Mouse (Mus musculus) liver, embryonic 18 days (tissue): ENCODE results near the gene Cntnap4. TPM values are rescaled to one million over a fixed set of nuclear protein-coding genes. Genes with fewer than 3 reads are reported as not detected.

Source experiments
- polyA plus RNA-seq: library from polyadenylated mRNA; depleted of rRNA; stranded (reverse); fragments of >200 nt; gene quantifications from 2 replicates; pipeline ENCODE4 v1.2.3, GENCODE M21; 2012; rRNA removed

Gene Cntnap4
- not detected in 2 replicates for polyA plus RNA-seq

DNA sequence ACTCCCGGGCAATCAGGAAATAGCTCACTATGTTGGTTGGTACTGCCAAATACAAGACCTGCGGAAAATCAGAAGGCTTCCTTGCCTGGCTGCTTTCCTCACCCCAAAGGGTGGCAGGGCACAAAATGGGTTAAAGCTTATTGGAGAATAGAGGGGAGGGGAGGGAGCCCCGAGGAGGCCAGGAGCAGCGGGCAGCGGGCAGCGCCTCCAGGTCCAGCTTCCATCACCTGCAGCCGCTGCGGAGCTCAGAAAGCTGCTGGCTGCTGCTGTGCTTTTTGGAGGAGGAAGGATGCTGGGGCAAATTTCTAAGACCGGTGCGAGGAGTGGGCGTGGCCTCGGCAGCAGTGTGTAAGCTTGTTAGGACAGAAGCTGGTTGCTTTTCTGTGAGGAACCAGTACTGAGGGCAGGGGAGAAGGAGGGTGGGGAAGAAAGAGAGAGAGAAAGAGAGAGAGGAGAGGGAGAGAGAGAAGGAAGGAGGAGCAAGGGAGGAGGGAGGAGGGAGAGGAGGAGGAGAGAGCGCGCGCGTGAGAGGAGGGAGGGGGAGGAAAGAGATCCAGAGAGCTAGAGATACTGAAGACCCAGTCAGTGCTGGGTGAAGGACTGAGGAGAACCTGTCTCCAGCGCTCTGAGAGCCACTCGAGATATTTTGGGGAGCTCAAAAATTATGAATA is at the start of gene Cntnap4:
Cntnap4 (plus strand) TSS at position 573 of the 671 bp plus-strand sequence.

